Mouse (Mus musculus) embryonic facial prominence, embryonic 14.5 days (tissue): ENCODE measurements at regions not wholly inside any gene's neighbourhood (a gene's known extent, or its start where the extent isn't known, plus 50 kb on each side); places are given as distances from the start of the nearest gene placed in this dataset.

Experiments
- ATAC-seq: fragments of 200-750 bp; cut with Nextera tagmentation; 2 replicates; pipeline ENCODE4 v1.8.0; 2017; ENCODE audit warnings: low read depth, moderate number of reproducible peaks, moderate TSS enrichment
- DNase-seq: peaks from one replicate; pipeline ENCODE4 v3.0.0-alpha.2; 2015; ENCODE audit warnings: low spot score
- H3K27ac ChIP-seq: fragments of 300-500 bp; sonication (generic); replicated peaks from 2 replicates; pipeline ENCODE4 v1.5.1; 2014; ENCODE audit warnings: low read depth, mild to moderate bottlenecking, low read length, moderate library complexity
- H3K27me3 ChIP-seq: fragments of 300-500 bp; sonication (generic); replicated peaks from 2 replicates; pipeline ENCODE4 v1.6.1; 2014; ENCODE audit warnings: low read length; ENCODE audit not compliant: control insufficient read depth, insufficient read depth
- H3K36me3 ChIP-seq: fragments of 300-500 bp; sonication (generic); 2 replicates; pipeline ENCODE4 v1.6.1; 2014; ENCODE audit warnings: low read length, mixed read lengths; ENCODE audit not compliant: control insufficient read depth, insufficient read depth
- H3K4me1 ChIP-seq: fragments of 300-500 bp; sonication (generic); 2 replicates; pipeline ENCODE4 v1.6.1; 2014; ENCODE audit warnings: antibody characterized with exemption, low read length; ENCODE audit not compliant: control insufficient read depth, insufficient read depth
- H3K4me2 ChIP-seq: fragments of 300-500 bp; sonication (generic); 2 replicates; pipeline ENCODE4 v1.6.1; 2014; ENCODE audit warnings: low read depth, mild to moderate bottlenecking, low read length, moderate library complexity, mixed read lengths
- H3K4me3 ChIP-seq: fragments of 300-500 bp; sonication (generic); 2 replicates; pipeline ENCODE4 v1.5.1; 2014; ENCODE audit warnings: low read depth, mild to moderate bottlenecking, low read length
- H3K9ac ChIP-seq: fragments of 300-500 bp; sonication (generic); 2 replicates; pipeline ENCODE4 v1.6.1; 2014; ENCODE audit warnings: low read depth, mild to moderate bottlenecking, low read length, moderate library complexity, mixed read lengths
- H3K9me3 ChIP-seq: fragments of 300-500 bp; sonication (generic); 2 replicates; pipeline ENCODE4 v1.6.1; 2016; ENCODE audit warnings: low read length; ENCODE audit not compliant: control insufficient read depth
- WGBS: fragments of 180-500 bp; shearing (Covaris S2); extraction: QIAGEN DNeasy Blood & Tissue Kit; methylation state at CpG from one replicate; pipeline ENCODE4 v1.1.7; 2014; 5-methylcytosine and 5-hydroxymethylcytosine counted together

DNA sequence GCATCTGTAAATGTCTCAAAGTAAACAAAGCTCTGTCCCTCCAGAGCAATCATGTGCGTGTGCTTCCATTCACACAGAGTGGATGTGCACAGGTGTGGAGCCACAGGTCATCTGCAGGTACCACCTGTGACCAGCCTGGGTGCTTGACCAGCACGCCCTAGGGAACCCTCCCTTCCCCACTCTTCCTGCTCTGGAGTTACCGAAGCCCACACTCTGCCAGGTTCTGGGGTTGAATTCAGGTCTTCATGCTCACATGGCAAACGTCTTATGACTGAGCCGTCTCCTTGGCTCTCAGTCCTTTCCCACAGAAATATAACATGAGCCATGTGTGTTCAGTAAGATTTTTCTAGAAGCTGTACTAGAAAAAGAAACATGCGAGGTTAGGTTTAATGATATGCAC lies 140.0 kb upstream of the Irf2bp2 start:
- peaks cover 42% of the 10 kb centered on the region for H3K4me1 ChIP-seq
- no peak overlapping the region for H3K4me2 ChIP-seq
- H3K27me3 ChIP-seq: no peaks in the 10 kb centered on the region
- H3K4me3 ChIP-seq: no peak overlapping the region
- no peak overlapping the region for H3K9ac ChIP-seq
- ATAC-seq: no peak
- peak; percentile 67 for DNase-seq
- no peaks in the 10 kb centered on the region for H3K9me3 ChIP-seq
- H3K36me3 ChIP-seq: no peaks in the 10 kb centered on the region
- peak overlapping the region; percentile 79 for H3K27ac ChIP-seq
- WGBS: 50% methylated on average over 6 of the region's 6 CpGs

DNA sequence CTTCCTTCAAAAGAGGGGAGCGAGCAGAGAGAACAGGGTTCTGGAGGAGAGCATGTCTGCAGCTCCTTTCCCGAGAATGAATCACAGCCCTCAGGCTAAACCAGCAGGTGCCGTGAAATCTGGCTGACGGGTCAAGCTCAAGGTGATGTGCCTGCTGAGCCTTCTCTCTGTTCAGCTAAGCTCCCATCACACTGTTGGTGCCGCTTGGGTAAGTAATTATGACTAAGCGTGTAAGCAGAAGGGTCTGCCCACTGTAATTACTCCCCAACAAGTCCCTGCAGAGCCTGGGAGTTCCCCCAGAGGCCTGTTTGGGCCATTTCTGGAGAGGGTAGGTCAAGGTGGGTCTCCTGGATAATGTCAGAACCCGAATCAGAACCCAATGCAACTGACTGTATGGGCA lies 139.5 kb upstream of the Irf2bp2 start:
- Histone ChIP-seq H3K27ac (peak overlapping the region; percentile 79), H3K27me3 (no peaks in the 10 kb centered on the region), H3K9ac (no peak overlapping the region), H3K4me1 (peaks cover 42% of the 10 kb centered on the region), H3K9me3 (no peaks in the 10 kb centered on the region), H3K36me3 (no peaks in the 10 kb centered on the region), H3K4me2 (no peak overlapping the region), H3K4me3 (no peak overlapping the region)
- 48% methylated on average over 7 of the region's 7 CpGs for WGBS
- DNase-seq (peak; percentile 63), ATAC-seq (no peak)

DNA sequence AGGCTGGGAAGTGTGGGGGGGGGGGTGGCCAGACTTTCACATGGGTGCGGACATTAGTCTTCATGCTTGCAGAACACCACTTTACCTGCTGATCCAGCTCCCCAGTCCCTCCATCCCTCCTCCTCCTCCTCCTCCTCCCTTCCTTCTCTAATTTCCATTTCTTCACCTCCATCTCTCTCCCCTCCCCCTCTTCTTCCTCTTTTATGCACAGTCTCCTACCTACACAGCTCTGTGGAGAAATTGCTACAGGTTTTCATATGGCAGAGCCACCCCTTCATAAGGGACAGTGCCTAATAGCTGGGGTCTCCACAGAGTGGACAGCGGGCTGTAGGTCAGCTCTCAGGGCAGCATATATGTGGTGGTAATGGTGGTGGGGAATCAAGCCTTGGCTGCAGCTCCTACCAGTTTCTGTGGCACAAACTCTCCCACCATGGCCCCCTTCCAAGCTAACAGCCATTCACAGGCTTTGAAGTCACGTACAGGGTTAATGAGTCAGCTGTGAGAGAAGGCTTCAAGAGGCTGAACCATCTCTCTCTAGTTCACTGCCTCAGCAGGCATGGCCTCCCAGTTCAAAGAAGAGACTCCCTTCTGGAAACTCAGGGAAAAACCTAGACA lies 136.3 kb upstream of the Irf2bp2 start:
- Histone ChIP-seq H3K4me2 (no peak overlapping the region), H3K4me3 (no peak overlapping the region), H3K4me1 (peaks cover 29% of the 10 kb centered on the region), H3K36me3 (no peaks in the 10 kb centered on the region), H3K27me3 (no peaks in the 10 kb centered on the region), H3K9ac (no peak overlapping the region), H3K27ac (no peak overlapping the region), H3K9me3 (0 out of 2 replicates have a peak, but pooled peaks cover 3% of the 10 kb centered on the region)
- WGBS: 75% methylated on average over 2 of the region's 3 CpGs
- DNase-seq: no peak
- ATAC-seq: no peak

DNA sequence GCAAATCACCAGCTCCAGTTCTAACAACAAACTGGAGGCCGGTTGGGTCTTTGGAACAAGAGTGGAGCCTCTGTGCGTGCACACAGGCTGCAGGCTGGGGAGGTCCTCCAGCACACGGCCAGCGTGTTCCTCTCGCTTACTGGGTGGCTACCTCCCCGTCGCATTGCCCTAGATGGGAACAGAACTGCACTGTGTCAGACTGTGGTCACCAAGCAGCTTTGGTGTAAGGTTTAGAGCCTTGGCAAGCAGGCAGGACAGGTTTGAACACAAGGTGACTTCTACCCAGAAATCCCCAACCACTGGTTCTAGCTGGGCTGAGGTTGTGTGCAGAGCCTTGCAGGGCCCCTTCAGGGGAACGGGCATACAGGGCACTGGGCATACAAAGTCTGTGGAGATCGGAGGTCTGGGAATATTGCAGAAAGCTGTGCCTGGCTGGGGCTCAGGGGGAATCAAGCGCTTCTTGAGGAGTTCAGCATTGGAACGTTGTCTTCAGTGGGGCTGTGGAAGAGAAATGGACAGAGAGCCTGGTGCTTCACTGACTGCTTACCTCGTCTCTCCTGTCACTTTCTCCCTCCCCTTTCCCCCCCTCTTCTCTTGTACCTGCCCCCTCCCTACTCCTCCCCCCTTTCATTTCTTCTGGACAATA lies 135.3 kb upstream of the Irf2bp2 start:
- Histone ChIP-seq H3K27me3 (no peaks in the 10 kb centered on the region), H3K27ac (no peak overlapping the region; the same call in 1 of the 2 replicates), H3K9me3 (0 out of 2 replicates have a peak, but pooled peaks cover 3% of the 10 kb centered on the region), H3K4me2 (no peak overlapping the region), H3K9ac (no peak overlapping the region), H3K36me3 (no peaks in the 10 kb centered on the region), H3K4me1 (peaks cover 19% of the 10 kb centered on the region), H3K4me3 (no peak overlapping the region)
- ATAC-seq (no peak), DNase-seq (no peak)
- 72% methylated on average over 12 of the region's 12 CpGs for WGBS

DNA sequence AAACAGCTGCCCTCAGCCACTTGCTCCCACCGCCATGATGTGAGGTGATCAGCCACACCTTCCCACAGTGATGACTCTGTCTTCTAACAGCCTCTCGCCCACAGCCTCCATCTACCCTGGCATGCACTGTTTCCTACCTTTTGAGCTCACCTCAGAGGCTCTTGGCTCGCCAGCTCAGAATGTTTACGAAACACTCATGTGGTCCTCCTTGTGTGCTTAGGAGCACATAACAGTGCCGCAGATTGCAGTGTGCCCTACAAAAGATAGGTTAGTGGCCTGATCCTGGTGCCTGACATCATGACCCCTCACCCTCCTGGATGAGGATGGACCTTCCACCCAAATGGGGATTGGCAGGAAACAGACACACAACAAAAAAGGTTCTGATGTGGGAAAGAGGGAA lies 134.3 kb upstream of the Irf2bp2 start:
- H3K36me3 ChIP-seq: no peaks in the 10 kb centered on the region
- no peak overlapping the region for H3K9ac ChIP-seq
- ATAC-seq (no peak), DNase-seq (no peak)
- H3K9me3 ChIP-seq: 0 out of 2 replicates have a peak, but pooled peaks cover 3% of the 10 kb centered on the region
- H3K27ac ChIP-seq: no peak overlapping the region
- H3K27me3 ChIP-seq: no peaks in the 10 kb centered on the region
- H3K4me3 ChIP-seq: no peak overlapping the region
- WGBS: 89% methylated on average over 5 of the region's 5 CpGs
- H3K4me1 ChIP-seq: peaks cover 9% of the 10 kb centered on the region
- no peak overlapping the region for H3K4me2 ChIP-seq

DNA sequence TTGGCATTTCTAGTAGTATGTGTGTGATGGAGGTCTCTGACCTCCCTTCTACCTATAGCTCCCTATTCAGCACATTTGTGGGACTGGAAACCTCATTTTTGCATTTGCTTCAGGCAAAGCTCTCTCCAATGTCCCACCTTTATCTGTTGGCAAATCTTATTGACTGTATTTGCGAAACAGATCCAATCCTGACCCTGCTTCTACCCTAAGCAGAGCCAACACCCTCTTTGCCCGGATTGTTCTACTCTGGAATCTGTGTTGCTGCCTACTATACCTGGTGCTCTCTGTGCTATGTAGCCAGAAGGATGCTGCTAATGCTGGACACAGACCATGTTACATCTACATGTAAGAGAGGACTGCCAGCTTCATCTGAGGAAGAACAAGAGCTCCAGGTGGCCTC lies 133.3 kb upstream of the Irf2bp2 start:
- Histone ChIP-seq H3K36me3 (no peaks in the 10 kb centered on the region), H3K27me3 (no peaks in the 10 kb centered on the region), H3K4me1 (peaks cover 2% of the 10 kb centered on the region; the same call in 1 of the 2 replicates), H3K9ac (no peak overlapping the region), H3K4me2 (no peak overlapping the region), H3K9me3 (0 out of 2 replicates have a peak, but pooled peaks cover 3% of the 10 kb centered on the region), H3K4me3 (no peak overlapping the region), H3K27ac (no peak overlapping the region)
- ATAC-seq (no peak), DNase-seq (no peak)
- WGBS: 94% methylated on average over 2 of the region's 2 CpGs

DNA sequence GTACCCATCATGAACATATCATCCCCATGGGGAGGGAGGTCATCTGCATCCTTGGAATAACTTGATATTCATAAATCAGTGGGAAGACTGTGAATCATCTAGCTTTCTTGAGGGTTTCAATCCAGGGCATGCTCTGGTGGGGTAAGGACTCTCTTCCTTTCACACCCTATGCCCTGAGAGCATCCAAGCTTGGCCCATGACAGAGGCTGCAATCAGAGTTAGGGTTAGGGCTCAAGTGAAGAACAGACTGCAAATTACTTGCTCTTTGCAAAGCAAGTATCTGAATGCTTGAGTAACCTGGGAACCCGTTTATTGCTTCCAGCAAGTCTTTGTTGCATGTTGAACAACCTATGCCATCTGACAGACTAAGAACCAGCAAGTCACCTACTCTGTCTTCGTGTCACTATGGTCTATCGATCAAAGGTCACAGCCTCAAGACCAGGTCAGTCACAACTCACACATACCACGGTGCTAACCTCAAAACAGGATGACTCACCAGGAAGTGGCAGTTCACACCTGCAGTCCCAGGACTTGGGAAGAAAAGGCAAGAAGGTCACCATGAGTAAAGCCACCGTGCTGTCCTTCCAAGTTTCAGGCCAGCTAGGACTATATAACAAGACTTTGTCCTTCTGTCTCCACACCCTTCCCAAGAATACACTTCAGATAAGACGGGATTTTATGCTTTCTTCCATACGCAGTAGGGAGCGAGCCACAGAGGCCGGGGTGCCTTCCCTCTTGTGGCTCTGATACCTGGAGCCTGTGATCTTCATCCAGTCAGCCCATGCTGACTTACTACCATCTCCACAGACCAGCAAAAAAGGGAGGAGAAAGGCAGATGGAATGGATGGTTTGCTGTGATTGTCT lies 129.7 kb upstream of the Irf2bp2 start:
- DNase-seq: no peak
- H3K9me3 ChIP-seq: 0 out of 2 replicates have a peak, but pooled peaks cover 3% of the 10 kb centered on the region
- no peaks in the 10 kb centered on the region for H3K27me3 ChIP-seq
- WGBS: 86% methylated on average over 9 of the region's 9 CpGs
- no peak overlapping the region for H3K4me2 ChIP-seq
- H3K4me3 ChIP-seq: no peak overlapping the region
- peaks cover 12% of the 10 kb centered on the region for H3K4me1 ChIP-seq
- H3K9ac ChIP-seq: no peak overlapping the region
- no peaks in the 10 kb centered on the region for H3K36me3 ChIP-seq
- ATAC-seq: no peak
- no peak overlapping the region for H3K27ac ChIP-seq

DNA sequence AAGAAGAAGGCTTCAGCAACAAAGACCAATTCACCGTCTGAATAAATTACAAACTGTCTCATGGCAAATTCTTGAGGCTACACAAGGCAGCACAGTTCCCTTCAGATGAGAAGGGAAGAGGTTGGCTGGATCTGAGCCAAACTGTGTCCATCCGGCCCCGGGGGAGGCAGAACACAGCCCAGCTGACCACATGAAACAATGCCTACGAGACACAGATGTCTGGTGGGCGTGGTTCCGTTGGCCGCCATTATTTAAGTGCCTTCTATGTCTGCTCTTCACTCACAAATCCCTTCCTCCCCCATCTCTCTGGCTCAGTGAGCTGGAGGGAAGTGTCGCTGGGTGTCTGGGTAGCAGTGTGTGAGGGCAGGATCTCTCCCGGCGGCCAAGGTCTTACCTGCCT lies 127.8 kb upstream of the Irf2bp2 start:
- 50% methylated on average over 10 of the region's 10 CpGs for WGBS
- DNase-seq (peak; percentile 62), ATAC-seq (no peak)
- Histone ChIP-seq H3K27me3 (no peaks in the 10 kb centered on the region), H3K9ac (no peak overlapping the region), H3K27ac (peak overlapping the region; percentile 39; the same call in 1 of the 2 replicates), H3K4me2 (no peak overlapping the region), H3K4me3 (no peak overlapping the region), H3K4me1 (peaks cover 12% of the 10 kb centered on the region), H3K9me3 (0 out of 2 replicates have a peak, but pooled peaks cover 3% of the 10 kb centered on the region), H3K36me3 (no peaks in the 10 kb centered on the region)
